Mouse (Mus musculus): ENCODE results near the gene Vegfb. TPM values are rescaled to one million over a fixed set of nuclear protein-coding genes. Genes with fewer than 3 reads are reported as not detected.

The Vegfb gene
- polyA plus RNA-seq, 1 experiment from 2014 or later, result 33.1 TPM

DNA sequence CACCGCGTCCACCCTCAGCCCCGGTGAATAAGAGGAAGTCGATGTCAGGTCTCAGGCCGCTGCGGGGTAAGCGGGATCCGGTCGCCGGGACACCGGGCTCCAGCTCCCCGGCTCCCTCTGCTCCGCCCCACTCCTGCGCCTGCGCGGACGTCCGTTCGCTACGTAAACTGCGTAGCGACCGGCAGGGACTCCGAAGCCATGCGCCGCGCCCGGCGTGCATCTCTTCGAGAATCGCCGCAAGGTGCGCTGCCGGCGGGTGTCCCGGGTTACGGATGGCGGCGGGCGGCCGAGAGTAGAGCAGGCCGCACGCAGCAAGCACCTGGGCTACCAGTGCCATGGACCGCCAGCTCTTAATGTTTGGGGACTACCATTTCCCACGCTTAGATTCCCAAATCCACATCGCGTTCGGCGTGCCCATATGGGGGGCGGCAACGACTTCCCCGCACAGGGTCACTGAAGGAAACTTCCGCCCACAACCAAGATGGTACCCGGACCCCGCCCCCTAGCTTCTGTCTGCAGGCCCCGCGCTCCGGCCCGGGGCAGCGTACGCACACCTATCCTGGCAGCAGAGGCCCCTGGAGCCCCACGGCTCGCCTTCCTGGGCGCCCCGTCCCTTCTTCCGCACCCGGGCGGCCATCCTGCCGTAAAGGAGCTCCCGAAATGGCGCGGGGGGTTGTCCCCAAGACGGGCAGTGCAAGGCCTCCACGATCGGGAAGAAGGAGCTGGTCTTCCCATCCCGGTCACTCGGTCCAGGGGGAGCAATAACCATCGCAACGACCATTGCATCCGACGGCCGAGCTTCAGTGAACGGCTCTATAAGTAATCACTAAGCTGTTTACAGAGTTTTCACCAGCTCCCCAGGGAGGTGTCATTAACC is 45.8 kb downstream of the Vegfb start, which contains the start of gene Bad:
Gene Bad (plus strand): TSS at position 490 of the 877 bp plus-strand sequence.
- WGBS, result under 1% methylated on average over 83 of the region's 83 CpGs
- H3K27me3 ChIP-seq (ENCODE audit: control insufficient read depth, insufficient read depth, low read length), result no peaks in the 10 kb centered on the region
- H3K9me3 ChIP-seq (ENCODE audit: control insufficient read depth, low read length), result no peaks in the 10 kb centered on the region
- DNase-seq (peak; percentile 99), ATAC-seq (ENCODE audit: low FRiP score, low TSS enrichment) (peak; percentile 86)
- H3K4me1 ChIP-seq (ENCODE audit: control insufficient read depth, insufficient read depth, low read length), result peaks cover 26% of the 10 kb centered on the region
- H3K4me2 ChIP-seq (ENCODE audit: low read length), result peak within 1 kb of the TSS; percentile 99
- peaks cover 17% of the 10 kb centered on the region for H3K36me3 ChIP-seq (ENCODE audit: control insufficient read depth, insufficient read depth, low read length)
- H3K27ac ChIP-seq (replicated peaks; ENCODE audit: low read depth, low read length), result peak within 1 kb of the TSS; percentile 94
- peak within 1 kb of the TSS; percentile 85 for H3K4me3 ChIP-seq (replicated peaks; ENCODE audit: low read depth, low read length)
- peak within 1 kb of the TSS; percentile 92 for H3K9ac ChIP-seq (replicated peaks; ENCODE audit: low read length)

DNA sequence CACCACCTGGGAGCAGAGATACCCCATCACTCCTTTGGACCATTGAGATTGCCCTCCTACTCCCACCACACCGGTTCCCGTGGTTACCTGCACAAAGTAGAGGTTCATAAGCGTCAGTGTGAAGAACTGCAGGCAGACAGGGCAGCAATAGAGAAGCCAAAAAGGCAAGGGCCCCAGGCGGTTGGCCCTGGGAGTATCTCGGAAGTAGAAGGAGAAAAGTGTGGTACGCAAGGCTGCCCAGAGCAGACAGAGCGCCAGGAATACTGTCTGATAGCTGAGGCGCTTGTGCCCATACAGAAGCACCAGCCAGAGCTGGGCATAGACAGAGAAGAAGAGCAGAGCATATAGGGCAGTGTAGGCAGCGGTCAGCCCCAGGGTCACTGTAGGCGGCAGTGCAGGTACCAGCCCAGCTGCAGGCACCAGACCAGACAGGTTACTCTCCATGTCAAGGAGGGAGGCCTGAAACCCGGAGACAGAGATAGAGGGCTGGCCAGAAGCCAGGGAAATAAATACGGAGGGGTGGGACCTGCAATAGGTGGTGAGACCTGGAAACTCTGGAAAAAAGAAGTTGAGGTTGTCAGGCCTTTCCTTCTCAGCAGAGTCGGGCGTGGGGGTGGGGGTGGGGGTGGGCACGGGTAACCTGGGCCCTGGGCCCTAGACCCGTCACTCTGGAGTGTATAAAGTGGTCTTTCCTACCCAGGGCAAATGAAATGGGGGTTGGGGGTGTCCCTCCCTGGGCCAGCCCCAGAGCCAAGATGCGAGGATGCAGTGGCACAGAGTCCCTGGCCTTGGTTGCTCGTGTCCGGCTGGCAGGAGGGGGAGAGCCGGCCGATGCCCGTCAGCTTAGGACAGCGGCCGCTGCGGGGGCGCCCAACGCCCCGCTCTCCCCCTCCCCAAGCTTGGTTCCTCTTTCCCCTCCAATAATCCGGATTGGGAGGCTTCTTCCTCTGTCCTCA is 46.8 kb downstream of the Vegfb start:
- H3K9ac ChIP-seq (replicated peaks; ENCODE audit: low read length), result peak overlapping the region; percentile 92
- peak overlapping the region; percentile 85 for H3K4me3 ChIP-seq (replicated peaks; ENCODE audit: low read depth, low read length)
- peaks cover 12% of the 10 kb centered on the region; the same call in 1 of the 2 replicates for H3K36me3 ChIP-seq (ENCODE audit: control insufficient read depth, insufficient read depth, low read length)
- H3K4me1 ChIP-seq (ENCODE audit: control insufficient read depth, insufficient read depth, low read length), result peaks cover 26% of the 10 kb centered on the region
- peak overlapping the region; percentile 94 for H3K27ac ChIP-seq (replicated peaks; ENCODE audit: low read depth, low read length)
- ATAC-seq (ENCODE audit: low FRiP score, low TSS enrichment), result peak; percentile 41; the same call in 1 of the 2 replicates
- DNase-seq, result no peak
- WGBS, result 22% methylated on average over 29 of the region's 29 CpGs
- peak overlapping the region; percentile 99 for H3K4me2 ChIP-seq (ENCODE audit: low read length)
- no peaks in the 10 kb centered on the region for H3K9me3 ChIP-seq (ENCODE audit: control insufficient read depth, low read length)
- peaks cover 7% of the 10 kb centered on the region for H3K27me3 ChIP-seq (ENCODE audit: control insufficient read depth, insufficient read depth, low read length)

- Histone ChIP-seq H3K9me3 (ENCODE audit: control insufficient read depth, low read length) (no peaks in the 10 kb centered on the region), H3K9ac (replicated peaks; ENCODE audit: low read length) (peak overlapping the region; percentile 92), H3K27me3 (ENCODE audit: control insufficient read depth, insufficient read depth, low read length) (peaks cover 21% of the 10 kb centered on the region), H3K36me3 (ENCODE audit: control insufficient read depth, insufficient read depth, low read length) (peaks cover 9% of the 10 kb centered on the region; the same call in 1 of the 2 replicates), H3K4me2 (ENCODE audit: low read length) (peak overlapping the region; percentile 99), H3K27ac (replicated peaks; ENCODE audit: low read depth, low read length) (no peak overlapping the region), H3K4me1 (ENCODE audit: control insufficient read depth, insufficient read depth, low read length) (peaks cover 28% of the 10 kb centered on the region), H3K4me3 (replicated peaks; ENCODE audit: low read depth, low read length) (peak overlapping the region; percentile 85; the same call in 1 of the 2 replicates)
- no peak for DNase-seq
- ATAC-seq (ENCODE audit: low FRiP score, low TSS enrichment), result no peak
- WGBS, result 86% methylated on average over 20 of the region's 20 CpGs
These were observed 48.1 kb downstream of the Vegfb start for GRCm38 (mm10) chr19:6939106-6940002.

DNA sequence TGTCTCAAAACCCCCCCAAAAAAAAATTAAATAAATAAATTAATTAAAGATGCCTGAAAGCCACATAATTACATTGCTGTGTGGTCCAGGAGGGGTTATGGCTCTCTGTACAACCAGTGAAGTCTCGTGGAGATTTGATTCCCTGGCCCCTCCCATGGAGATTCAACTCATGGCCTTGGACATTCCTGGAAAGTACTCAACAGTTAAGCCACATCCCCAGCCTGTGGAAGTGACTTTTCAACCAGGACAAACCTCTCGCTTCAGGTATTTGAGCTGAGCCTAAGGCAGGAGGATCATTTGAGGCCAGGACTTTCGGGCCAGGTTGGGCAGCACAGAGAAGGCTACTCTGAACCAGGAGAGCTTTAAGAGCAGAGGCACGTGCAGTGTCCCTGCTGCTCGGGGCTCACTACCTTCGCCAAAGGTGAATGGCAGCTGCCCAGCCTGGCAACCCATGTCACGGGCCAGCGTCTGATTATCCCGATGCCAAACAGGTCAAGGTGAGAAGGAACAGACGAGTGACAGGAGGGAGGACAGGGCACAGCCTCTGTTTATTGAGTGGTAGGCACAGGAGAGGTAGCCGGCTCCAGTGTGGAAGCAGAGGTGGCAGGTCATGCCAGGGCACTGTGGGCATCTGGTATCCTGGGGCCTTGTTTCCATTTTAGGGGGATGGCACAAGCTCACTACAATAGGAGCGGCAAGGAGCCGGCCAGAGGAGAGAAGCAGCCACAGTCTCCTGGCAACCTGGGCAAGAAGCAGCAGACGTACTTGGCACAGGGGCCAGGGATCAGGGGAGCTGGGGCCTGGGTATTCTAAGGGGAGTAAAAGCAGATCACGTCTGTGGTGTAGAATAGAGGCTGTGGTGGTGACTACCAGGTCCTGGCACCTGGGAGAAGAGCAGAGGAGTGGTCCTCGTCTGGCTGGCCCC is 49.6 kb downstream of the Vegfb start:
- Histone ChIP-seq H3K27ac (replicated peaks; ENCODE audit: low read depth, low read length) (no peak overlapping the region), H3K4me3 (replicated peaks; ENCODE audit: low read depth, low read length) (no peak overlapping the region), H3K9ac (replicated peaks; ENCODE audit: low read length) (no peak overlapping the region; the same call in 1 of the 2 replicates), H3K4me1 (ENCODE audit: control insufficient read depth, insufficient read depth, low read length) (peaks cover 30% of the 10 kb centered on the region), H3K4me2 (ENCODE audit: low read length) (no peak overlapping the region), H3K9me3 (ENCODE audit: control insufficient read depth, low read length) (no peaks in the 10 kb centered on the region), H3K36me3 (ENCODE audit: control insufficient read depth, insufficient read depth, low read length) (peaks cover 9% of the 10 kb centered on the region; the same call in 1 of the 2 replicates), H3K27me3 (ENCODE audit: control insufficient read depth, insufficient read depth, low read length) (peaks cover 36% of the 10 kb centered on the region)
- DNase-seq (no peak), ATAC-seq (ENCODE audit: low FRiP score, low TSS enrichment) (no peak)
- WGBS, result 75% methylated on average over 16 of the region's 16 CpGs

GRCm38 (mm10) chr19:6936299-6936698 is 51.2 kb downstream of the Vegfb start:
- Histone ChIP-seq H3K4me2 (ENCODE audit: low read length) (no peak overlapping the region), H3K9ac (replicated peaks; ENCODE audit: low read length) (no peak overlapping the region), H3K9me3 (ENCODE audit: control insufficient read depth, low read length) (no peaks in the 10 kb centered on the region), H3K27ac (replicated peaks; ENCODE audit: low read depth, low read length) (no peak overlapping the region), H3K4me3 (replicated peaks; ENCODE audit: low read depth, low read length) (no peak overlapping the region), H3K36me3 (ENCODE audit: control insufficient read depth, insufficient read depth, low read length) (peaks cover 9% of the 10 kb centered on the region; the same call in 1 of the 2 replicates), H3K27me3 (ENCODE audit: control insufficient read depth, insufficient read depth, low read length) (peaks cover 51% of the 10 kb centered on the region), H3K4me1 (ENCODE audit: control insufficient read depth, insufficient read depth, low read length) (peaks cover 27% of the 10 kb centered on the region)
- 21% methylated on average over 3 of the region's 3 CpGs for WGBS
- DNase-seq (no peak), ATAC-seq (ENCODE audit: low FRiP score, low TSS enrichment) (no peak)

- Histone ChIP-seq H3K4me3 (replicated peaks; ENCODE audit: low read depth, low read length) (peak within 1 kb of the TSS; percentile 39), H3K27ac (replicated peaks; ENCODE audit: low read depth, low read length) (no peak within 1 kb of the TSS), H3K4me1 (ENCODE audit: control insufficient read depth, insufficient read depth, low read length) (peaks cover 13% of the 10 kb centered on the region), H3K4me2 (ENCODE audit: low read length) (peak within 1 kb of the TSS; percentile 68), H3K9me3 (ENCODE audit: control insufficient read depth, low read length) (no peaks in the 10 kb centered on the region), H3K36me3 (ENCODE audit: control insufficient read depth, insufficient read depth, low read length) (peaks cover 9% of the 10 kb centered on the region; the same call in 1 of the 2 replicates), H3K9ac (replicated peaks; ENCODE audit: low read length) (peak within 1 kb of the TSS; percentile 45; the same call in 1 of the 2 replicates), H3K27me3 (ENCODE audit: control insufficient read depth, insufficient read depth, low read length) (peaks cover 59% of the 10 kb centered on the region)
- 12% methylated on average over 23 of the region's 23 CpGs for WGBS
- DNase-seq (no peak), ATAC-seq (ENCODE audit: low FRiP score, low TSS enrichment) (no peak)
These were observed 53.1 kb downstream of the Vegfb start, which contains the start of gene Kcnk4 for GRCm38 (mm10) chr19:6934195-6934977. Gene Kcnk4, minus strand, starts transcription at chr19:6934515.

All from midbrain, embryonic 14.5 days (tissue).